Mouse (Mus musculus): ENCODE results near the gene Fbxl18. TPM values are rescaled to one million over a fixed set of nuclear protein-coding genes. Genes with fewer than 3 reads are reported as not detected.

The Fbxl18 gene
- polyA plus RNA-seq, 1 experiment from 2014 or later, result 20.7 TPM

DNA sequence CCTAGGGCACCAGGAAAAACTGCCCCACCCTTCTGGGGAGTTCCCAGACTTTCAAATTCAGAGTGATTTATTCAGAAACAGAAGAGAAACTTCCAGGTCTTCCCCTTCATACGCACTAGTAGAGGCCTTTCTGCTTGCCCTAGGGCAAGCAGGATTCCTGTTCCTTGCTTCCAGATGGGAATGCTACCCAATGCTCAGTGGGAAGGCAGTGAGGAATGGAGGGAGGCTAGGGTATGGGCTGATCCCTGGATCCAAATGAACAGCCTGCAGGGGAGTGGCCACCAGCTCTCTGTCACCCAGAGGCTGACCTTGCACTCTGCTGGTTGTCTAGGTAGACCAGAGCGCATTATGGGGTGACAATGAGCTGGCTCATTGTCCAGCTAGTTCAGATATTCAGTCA is 16.4 kb upstream of the Fbxl18 start:
- no peak overlapping the region for H3K27ac ChIP-seq
- WGBS, result 87% methylated on average over 2 of the region's 2 CpGs
- peaks cover 30% of the 10 kb centered on the region for H3K4me1 ChIP-seq

DNA sequence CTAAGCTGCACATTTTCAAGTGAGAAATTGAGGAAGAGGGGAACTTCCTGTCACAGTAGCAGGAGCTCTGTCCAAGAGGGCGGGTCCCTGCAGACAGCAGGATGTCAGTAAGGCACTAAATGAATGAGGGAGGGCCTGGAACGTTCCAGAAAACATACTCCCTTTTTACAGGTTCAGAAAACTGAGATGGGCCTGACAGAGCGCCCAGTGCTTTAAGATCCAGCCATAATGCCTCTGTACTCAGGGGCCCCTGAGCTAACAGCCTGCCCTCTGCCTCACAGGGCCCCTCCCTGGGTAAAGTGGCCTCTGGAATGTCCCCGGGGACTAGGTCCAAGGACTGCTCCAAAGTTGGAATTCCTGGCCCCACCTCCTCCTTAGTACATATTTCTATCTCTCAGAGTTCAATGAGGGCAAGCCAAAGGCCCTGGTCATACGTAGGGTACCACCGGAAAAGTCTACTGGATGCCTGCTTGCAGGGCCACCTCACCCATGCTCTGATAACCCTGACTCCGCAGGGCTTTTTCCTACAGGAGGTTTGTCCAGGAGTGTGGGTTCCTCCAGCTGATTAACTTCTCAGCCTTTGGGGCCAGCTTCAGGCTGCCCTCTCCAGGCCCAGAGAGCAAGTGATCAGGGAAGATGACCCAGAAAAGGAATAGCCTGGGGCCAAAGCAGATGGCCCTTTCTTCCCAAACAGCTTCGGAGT is 14.5 kb upstream of the Fbxl18 start:
- no peaks in the 10 kb centered on the region for H3K9me3 ChIP-seq
- WGBS, result 54% methylated on average over 8 of the region's 8 CpGs

More for the DNA sequence above, 16.4 kb upstream of the Fbxl18 start:
- Histone ChIP-seq H3K4me2 (replicated peaks) (no peak overlapping the region), H3K9ac (no peak overlapping the region), H3K9me3 (no peaks in the 10 kb centered on the region), H3K4me3 (no peak overlapping the region), H3K27me3 (replicated peaks) (no peaks in the 10 kb centered on the region), H3K36me3 (no peaks in the 10 kb centered on the region)
- no peak for ATAC-seq (ENCODE audit: low FRiP score, low read depth)

GRCm38 (mm10) chr5:142908941-142909575 is 13.8 kb upstream of the Fbxl18 start:
- Histone ChIP-seq H3K4me3 (no peak overlapping the region), H3K27ac (no peak overlapping the region; the same call in 1 of the 2 replicates), H3K4me2 (replicated peaks) (peak overlapping the region; percentile 8; the same call in 1 of the 2 replicates), H3K36me3 (peaks cover 15% of the 10 kb centered on the region), H3K27me3 (replicated peaks) (no peaks in the 10 kb centered on the region), H3K4me1 (peaks cover 39% of the 10 kb centered on the region), H3K9ac (peak overlapping the region; percentile 5; the same call in 1 of the 2 replicates), H3K9me3 (no peaks in the 10 kb centered on the region)
- no peak for ATAC-seq (ENCODE audit: low FRiP score, low read depth)
- WGBS, result 10% methylated on average over 5 of the region's 5 CpGs

More for the DNA sequence above, 14.5 kb upstream of the Fbxl18 start:
- H3K4me3 ChIP-seq, result no peak overlapping the region
- no peaks in the 10 kb centered on the region for H3K27me3 ChIP-seq (replicated peaks)
- H3K36me3 ChIP-seq, result peaks cover 8% of the 10 kb centered on the region
- 0 out of 2 replicates have a peak overlapping the region, but pooled peaks have one; percentile 10 for H3K27ac ChIP-seq
- H3K4me2 ChIP-seq (replicated peaks), result 0 out of 2 replicates have a peak overlapping the region, but pooled peaks have one; percentile 8
- peaks cover 32% of the 10 kb centered on the region for H3K4me1 ChIP-seq
- H3K9ac ChIP-seq, result 0 out of 2 replicates have a peak overlapping the region, but pooled peaks have one; percentile 5
- no peak for ATAC-seq (ENCODE audit: low FRiP score, low read depth)

DNA sequence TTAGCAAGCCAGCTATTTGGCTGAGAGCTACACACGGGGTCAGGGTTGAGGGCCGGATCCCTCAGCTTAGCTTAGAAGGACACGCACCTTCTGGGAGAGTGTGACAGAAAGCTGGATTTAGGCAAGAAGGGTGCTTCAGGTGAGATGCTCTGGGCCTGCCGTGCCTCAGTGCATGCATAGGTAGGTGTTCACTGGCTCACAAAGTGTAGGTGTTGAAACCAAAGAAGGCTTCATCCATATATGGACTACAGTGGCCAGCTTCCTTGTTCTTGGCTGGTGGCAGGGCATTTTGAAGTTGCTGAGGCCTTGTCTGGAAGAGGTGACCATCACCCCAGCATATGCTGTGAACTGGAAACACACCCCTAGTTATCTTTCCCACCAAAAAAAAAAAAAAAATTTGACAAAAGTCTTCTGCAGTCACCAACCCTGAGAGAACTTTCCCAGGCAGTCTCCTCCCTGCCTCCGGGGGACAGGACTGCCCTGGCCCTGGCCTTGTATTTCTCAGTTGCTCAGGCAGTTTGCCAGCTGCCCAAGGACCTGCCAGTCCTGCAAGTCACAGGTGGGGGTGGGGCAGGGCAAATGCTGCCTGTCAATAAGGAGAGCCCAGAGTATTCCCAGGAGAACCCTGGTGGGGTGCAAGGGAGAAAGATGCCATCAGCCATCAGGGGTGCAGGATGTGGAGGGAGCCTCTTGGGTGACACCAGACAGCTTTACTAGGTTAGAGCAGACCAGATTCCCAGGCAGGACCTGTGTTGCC is 12.8 kb upstream of the Fbxl18 start:
- Histone ChIP-seq H3K4me1 (peaks cover 45% of the 10 kb centered on the region), H3K4me2 (replicated peaks) (peak overlapping the region; percentile 71), H3K27me3 (replicated peaks) (no peaks in the 10 kb centered on the region), H3K36me3 (peaks cover 23% of the 10 kb centered on the region), H3K9ac (peak overlapping the region; percentile 84), H3K27ac (peak overlapping the region; percentile 94), H3K4me3 (no peak overlapping the region; the same call in 1 of the 2 replicates), H3K9me3 (no peaks in the 10 kb centered on the region)
- ATAC-seq (ENCODE audit: low FRiP score, low read depth), result no peak
- 79% methylated on average over 5 of the region's 5 CpGs for WGBS

- Histone ChIP-seq H3K9ac (peak overlapping the region; percentile 84), H3K36me3 (peaks cover 30% of the 10 kb centered on the region), H3K27me3 (replicated peaks) (no peaks in the 10 kb centered on the region), H3K4me3 (peak overlapping the region; percentile 39), H3K27ac (peak overlapping the region; percentile 94), H3K4me2 (replicated peaks) (peak overlapping the region; percentile 71), H3K4me1 (peaks cover 52% of the 10 kb centered on the region), H3K9me3 (no peaks in the 10 kb centered on the region)
- 25% methylated on average over 14 of the region's 14 CpGs for WGBS
- ATAC-seq (ENCODE audit: low FRiP score, low read depth), result 0 out of 2 replicates have a peak, but pooled peaks have one; percentile 10
Measured at GRCm38 (mm10) chr5:142907048-142907802, 12.0 kb upstream of the Fbxl18 start.

- H3K4me3 ChIP-seq, result peak within 1 kb of the TSS; percentile 99
- peak within 1 kb of the TSS; percentile 100 for H3K27ac ChIP-seq
- no peaks in the 10 kb centered on the region for H3K9me3 ChIP-seq
- ATAC-seq (ENCODE audit: low FRiP score, low read depth), result peak; percentile 83
- peaks cover 52% of the 10 kb centered on the region for H3K4me1 ChIP-seq
- peaks cover 37% of the 10 kb centered on the region for H3K36me3 ChIP-seq
- 2% methylated on average over 41 of the region's 41 CpGs for WGBS
- peak within 1 kb of the TSS; percentile 89 for H3K4me2 ChIP-seq (replicated peaks)
- peak within 1 kb of the TSS; percentile 100 for H3K9ac ChIP-seq
- H3K27me3 ChIP-seq (replicated peaks), result no peaks in the 10 kb centered on the region
Measured at GRCm38 (mm10) chr5:142906532-142907047, 11.4 kb upstream of the Fbxl18 start, which contains the start of gene Actb. Gene Actb, minus strand, starts transcription at chr5:142906754.

- Histone ChIP-seq H3K27ac (peak overlapping the region; percentile 100), H3K4me3 (peak overlapping the region; percentile 99), H3K9ac (peak overlapping the region; percentile 100), H3K27me3 (replicated peaks) (no peaks in the 10 kb centered on the region), H3K36me3 (peaks cover 41% of the 10 kb centered on the region), H3K9me3 (no peaks in the 10 kb centered on the region), H3K4me2 (replicated peaks) (peak overlapping the region; percentile 89), H3K4me1 (peaks cover 52% of the 10 kb centered on the region)
- peak; percentile 89 for ATAC-seq (ENCODE audit: low FRiP score, low read depth)
- under 1% methylated on average over 84 of the region's 84 CpGs for WGBS
Measured at GRCm38 (mm10) chr5:142905725-142906531, 10.7 kb upstream of the Fbxl18 start.

DNA sequence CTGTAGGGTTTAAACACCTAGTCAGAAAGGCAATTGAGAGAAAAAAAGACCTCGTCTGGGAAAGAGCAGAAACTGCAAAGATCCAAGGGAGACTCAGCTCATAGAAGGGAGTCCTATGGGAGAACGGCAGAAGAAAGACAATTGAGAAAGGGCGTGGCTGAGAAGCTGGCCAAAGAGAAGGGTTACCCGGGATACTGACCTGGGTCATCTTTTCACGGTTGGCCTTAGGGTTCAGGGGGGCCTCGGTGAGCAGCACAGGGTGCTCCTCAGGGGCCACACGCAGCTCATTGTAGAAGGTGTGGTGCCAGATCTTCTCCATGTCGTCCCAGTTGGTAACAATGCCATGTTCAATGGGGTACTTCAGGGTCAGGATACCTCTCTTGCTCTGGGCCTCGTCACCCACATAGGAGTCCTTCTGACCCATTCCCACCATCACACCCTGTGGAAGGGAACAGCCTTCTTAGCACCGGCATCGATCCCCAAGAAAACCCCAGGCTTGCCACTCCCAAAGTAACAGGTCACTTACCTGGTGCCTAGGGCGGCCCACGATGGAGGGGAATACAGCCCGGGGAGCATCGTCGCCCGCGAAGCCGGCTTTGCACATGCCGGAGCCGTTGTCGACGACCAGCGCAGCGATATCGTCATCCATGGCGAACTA is 9.9 kb upstream of the Fbxl18 start:
- peak overlapping the region; percentile 89 for H3K4me2 ChIP-seq (replicated peaks)
- H3K4me3 ChIP-seq, result peak overlapping the region; percentile 99
- H3K9me3 ChIP-seq, result no peaks in the 10 kb centered on the region
- H3K4me1 ChIP-seq, result peaks cover 52% of the 10 kb centered on the region
- H3K27me3 ChIP-seq (replicated peaks), result no peaks in the 10 kb centered on the region
- peak overlapping the region; percentile 100 for H3K9ac ChIP-seq
- WGBS, result 5% methylated on average over 27 of the region's 27 CpGs
- peaks cover 47% of the 10 kb centered on the region for H3K36me3 ChIP-seq
- ATAC-seq (ENCODE audit: low FRiP score, low read depth), result no peak; the same call in 1 of the 2 replicates
- H3K27ac ChIP-seq, result peak overlapping the region; percentile 100

DNA sequence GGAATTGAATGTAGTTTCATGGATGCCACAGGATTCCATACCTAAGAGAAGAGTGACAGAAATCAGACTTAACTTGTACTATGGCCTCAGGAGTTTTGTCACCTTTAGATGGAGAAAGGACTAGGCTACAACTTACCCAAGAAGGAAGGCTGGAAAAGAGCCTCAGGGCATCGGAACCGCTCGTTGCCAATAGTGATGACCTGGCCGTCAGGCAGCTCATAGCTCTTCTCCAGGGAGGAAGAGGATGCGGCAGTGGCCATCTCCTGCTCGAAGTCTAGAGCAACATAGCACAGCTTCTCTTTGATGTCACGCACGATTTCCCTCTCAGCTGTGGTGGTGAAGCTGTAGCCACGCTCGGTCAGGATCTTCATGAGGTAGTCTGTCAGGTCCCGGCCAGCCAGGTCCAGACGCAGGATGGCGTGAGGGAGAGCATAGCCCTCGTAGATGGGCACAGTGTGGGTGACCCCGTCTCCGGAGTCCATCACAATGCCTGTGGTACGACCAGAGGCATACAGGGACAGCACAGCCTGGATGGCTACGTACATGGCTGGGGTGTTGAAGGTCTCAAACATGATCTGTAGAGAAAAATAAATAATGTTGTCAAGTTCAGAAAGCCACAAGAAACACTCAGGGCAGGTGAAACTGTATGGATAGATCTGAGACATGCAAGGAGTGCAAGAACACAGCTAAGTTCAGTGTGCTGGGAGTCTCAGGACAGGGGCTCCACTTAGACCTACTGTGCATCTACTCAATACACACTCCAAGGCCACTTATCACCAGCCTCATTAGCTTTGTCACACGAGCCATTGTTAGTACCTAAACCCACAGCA is 9.2 kb upstream of the Fbxl18 start:
- H3K4me1 ChIP-seq, result peaks cover 47% of the 10 kb centered on the region
- 81% methylated on average over 19 of the region's 19 CpGs for WGBS
- peak overlapping the region; percentile 100 for H3K9ac ChIP-seq
- no peaks in the 10 kb centered on the region for H3K27me3 ChIP-seq (replicated peaks)
- no peaks in the 10 kb centered on the region for H3K9me3 ChIP-seq
- peak overlapping the region; percentile 89 for H3K4me2 ChIP-seq (replicated peaks)
- peaks cover 55% of the 10 kb centered on the region for H3K36me3 ChIP-seq
- H3K27ac ChIP-seq, result peak overlapping the region; percentile 100
- peak overlapping the region; percentile 99 for H3K4me3 ChIP-seq
- no peak for ATAC-seq (ENCODE audit: low FRiP score, low read depth)

Measured in neural tube, embryonic 12.5 days (tissue).